Mouse (Mus musculus): ENCODE results near the gene Zfp143. TPM values are rescaled to one million over a fixed set of nuclear protein-coding genes. Genes with fewer than 3 reads are reported as not detected.

The Zfp143 gene
- polyA plus RNA-seq, 1 experiment from 2014 or later, result 15.8 TPM

Other genes starting within 250 kb of the Zfp143 start
- 1.5 TPM in 2 replicates for gene Scube2, start 195.5 kb upstream of the Zfp143 start, polyA plus RNA-seq (2015; fragmentation: Nextera tagmentation; extraction: Ambion mirVana)
- gene Dennd5a, start 100.7 kb upstream of the Zfp143 start, polyA plus RNA-seq (2015; fragmentation: Nextera tagmentation; extraction: Ambion mirVana), result 31.1 and 31.6 TPM in 2 replicates
- gene Tmem41b, start 74.3 kb upstream of the Zfp143 start, polyA plus RNA-seq (2015; fragmentation: Nextera tagmentation; extraction: Ambion mirVana), result 68.7 and 70.1 TPM in 2 replicates
- gene Ipo7, start 42.9 kb upstream of the Zfp143 start, polyA plus RNA-seq (2015; fragmentation: Nextera tagmentation; extraction: Ambion mirVana), result 40.2 and 48.2 TPM in 2 replicates
- 30.1 and 34.7 TPM in 2 replicates for gene Wee1, start 60.8 kb downstream of the Zfp143 start, polyA plus RNA-seq (2015; fragmentation: Nextera tagmentation; extraction: Ambion mirVana)
- 22.5 and 25.8 TPM in 2 replicates for gene Swap70, start 160.5 kb downstream of the Zfp143 start, polyA plus RNA-seq (2015; fragmentation: Nextera tagmentation; extraction: Ambion mirVana)